Mouse (Mus musculus) cerebellum, adult 9-11 months (tissue): Measurements from ENCODE around the gene Klhdc10.

Experiments used
- DNase-seq: peaks from one replicate; pipeline ENCODE4 v3.0.0; 2022

Gene Klhdc10

DNA sequence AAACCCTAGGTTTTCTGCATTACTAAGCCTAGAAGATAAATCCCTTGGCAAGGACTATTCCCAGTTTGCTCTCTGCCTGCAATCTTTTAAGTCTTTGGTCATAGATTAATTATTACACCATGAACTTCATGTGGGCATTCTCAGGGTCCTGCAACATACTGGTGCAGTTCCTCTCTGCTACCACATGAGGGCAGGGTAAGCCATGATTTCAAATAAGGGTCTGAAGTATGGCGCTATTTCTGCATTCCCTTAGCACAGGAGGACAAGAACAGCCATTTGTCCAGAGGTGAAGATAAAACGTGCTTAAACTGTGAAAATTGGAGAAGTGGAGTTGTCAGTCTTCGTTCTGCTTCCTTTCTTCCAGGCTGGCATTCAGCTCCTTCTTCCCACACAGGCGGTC is 1.8 kb downstream of the Klhdc10 start:
- peak; percentile 77 for DNase-seq

DNA sequence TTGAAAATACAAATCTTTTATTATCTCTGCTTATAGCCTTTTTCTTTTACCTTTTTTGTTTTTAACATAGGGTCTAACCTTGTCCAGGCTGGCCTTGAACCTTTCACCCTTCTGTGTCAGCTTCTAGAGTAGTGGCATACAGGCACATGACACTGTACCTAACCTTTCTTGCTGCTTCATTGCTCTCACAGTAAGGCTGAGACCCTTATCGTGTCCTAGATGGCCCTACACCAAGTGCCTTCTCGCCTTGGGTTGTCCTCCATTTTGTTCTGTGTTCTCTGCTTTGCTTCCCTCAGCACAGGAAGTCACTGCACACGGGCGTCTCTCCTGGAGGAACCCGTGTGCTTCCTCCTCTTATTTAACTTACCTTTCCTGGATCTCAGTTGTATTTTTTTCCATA is 3.0 kb downstream of the Klhdc10 start:
- DNase-seq, result no peak

GRCm38 (mm10) chr6:30408276-30408675 is 6.6 kb downstream of the Klhdc10 start:
- DNase-seq, result no peak

DNA sequence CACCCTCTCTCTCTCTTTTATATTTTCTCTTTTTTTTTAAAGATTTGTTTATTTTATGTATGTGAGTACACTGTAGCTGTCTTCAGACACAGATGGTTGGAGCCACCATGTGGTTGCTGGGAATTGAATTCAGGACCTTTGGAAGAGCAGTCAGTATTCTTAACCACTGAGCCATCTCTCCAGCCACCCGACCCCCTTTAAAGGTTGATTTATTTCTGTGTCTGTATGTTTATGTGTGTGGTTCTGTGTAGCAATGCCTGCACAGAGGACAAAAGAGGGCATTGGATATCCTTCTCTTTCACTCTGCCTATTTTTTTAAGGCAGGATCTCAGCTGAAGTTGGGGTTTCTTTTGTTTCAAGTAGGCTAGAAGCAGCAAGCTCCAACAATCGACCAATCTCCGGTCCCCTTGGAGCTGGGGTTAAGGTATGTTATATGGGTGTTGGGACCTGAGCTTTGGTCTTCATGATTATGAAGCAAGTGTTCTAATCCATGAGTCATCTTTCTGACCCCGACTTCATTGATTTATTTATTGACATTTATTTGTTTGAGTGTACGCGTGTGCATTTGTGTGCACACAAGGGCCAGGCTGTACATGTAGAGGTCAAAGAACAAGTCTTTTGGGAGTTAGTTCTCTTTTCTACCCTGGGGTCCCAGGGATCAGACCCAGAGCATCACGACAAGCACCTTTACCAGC is 7.9 kb downstream of the Klhdc10 start:
- no peak for DNase-seq

DNA sequence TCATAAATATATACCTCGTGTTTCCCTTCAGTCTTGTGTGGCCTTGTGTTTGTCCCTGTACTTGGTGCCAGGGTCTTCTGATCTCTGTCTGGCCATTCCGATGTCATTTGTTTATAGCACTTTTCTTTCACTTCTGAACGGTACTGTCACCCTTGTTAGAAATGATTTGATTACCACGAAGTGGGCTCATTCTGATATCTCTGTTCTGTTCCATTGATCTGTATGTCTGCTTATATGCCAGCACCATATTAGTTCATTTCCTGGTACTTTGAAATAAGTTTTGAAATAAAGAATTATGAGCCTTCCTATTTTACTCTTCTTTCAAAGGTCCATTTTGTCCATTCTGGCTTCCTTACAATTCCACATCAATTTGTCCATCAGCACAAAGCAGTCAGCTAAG is 9.6 kb downstream of the Klhdc10 start:
- DNase-seq, result no peak

GRCm38 (mm10) chr6:30416126-30416525 is 14.5 kb downstream of the Klhdc10 start:
- no peak for DNase-seq

DNA sequence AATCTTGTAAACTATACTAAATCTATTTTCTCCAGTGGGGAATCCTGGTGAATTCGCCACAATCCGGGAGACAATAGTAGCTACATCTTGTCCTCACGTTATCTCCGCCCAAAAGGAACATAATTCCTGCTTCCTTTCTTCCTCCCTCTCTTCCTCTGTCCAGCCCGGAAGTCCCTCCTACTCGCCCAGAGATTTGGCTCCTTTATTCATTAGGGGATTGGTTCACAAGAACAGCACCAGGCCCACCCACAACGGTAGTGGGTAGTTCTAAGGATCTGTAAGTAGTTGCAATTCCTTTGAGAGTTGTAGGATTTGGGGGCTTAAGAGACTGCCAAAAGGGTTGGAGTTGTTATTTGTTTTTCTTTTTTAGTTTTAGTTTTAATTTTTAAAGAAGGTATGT is 15.1 kb downstream of the Klhdc10 start:
- DNase-seq, result no peak

GRCm38 (mm10) chr6:30432461-30433192 is 31.0 kb downstream of the Klhdc10 start:
- peak; percentile 54 for DNase-seq

- no peak for DNase-seq
Measured at GRCm38 (mm10) chr6:30436476-30436875, 34.8 kb downstream of the Klhdc10 start.

- DNase-seq, result no peak
Measured at GRCm38 (mm10) chr6:30437054-30437453, 35.4 kb downstream of the Klhdc10 start.

- no peak for DNase-seq
Measured at GRCm38 (mm10) chr6:30439576-30439975, 37.9 kb downstream of the Klhdc10 start.

- peak; percentile 13 for DNase-seq
Measured at GRCm38 (mm10) chr6:30456991-30457390, 55.3 kb downstream of the Klhdc10 start.

- DNase-seq, result no peak
Measured at GRCm38 (mm10) chr6:30458626-30459025, 57.0 kb downstream of the Klhdc10 start.

DNA sequence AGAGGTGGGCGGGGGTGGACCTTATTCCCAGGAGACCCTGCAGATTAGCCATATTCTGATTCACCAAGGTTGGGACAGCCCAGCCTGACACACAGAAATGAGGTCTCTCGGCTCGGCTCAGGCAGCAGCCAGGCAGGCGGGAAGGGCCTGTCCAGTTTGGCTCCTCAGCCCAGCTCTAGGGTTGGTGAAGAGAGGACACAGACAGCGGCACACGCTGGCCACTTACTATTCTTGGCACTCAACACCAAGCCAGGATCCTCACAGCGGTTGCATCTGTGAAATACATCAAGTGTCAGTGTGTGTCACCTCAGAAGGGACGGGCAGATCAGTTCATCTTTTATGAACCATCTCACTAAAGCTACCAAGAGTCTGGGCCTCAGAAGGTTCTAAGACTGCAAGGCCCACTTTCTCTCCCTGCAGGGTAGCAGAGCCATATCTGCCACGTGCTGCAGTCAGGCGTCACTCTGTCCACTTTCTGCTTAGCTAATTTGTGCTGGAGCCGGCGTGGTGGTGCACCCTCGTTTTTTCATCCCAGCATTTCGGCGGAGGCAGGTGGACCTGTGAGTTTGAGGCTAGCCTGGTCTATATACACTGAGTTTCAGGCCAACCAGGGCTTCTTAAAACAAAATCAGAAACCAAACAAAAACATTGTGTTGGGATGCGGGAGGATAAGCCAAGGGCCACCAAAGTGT is 57.5 kb downstream of the Klhdc10 start:
- peak; percentile 60 for DNase-seq

- peak; percentile 84 for DNase-seq
Measured at GRCm38 (mm10) chr6:30459811-30460749, 58.4 kb downstream of the Klhdc10 start.

DNA sequence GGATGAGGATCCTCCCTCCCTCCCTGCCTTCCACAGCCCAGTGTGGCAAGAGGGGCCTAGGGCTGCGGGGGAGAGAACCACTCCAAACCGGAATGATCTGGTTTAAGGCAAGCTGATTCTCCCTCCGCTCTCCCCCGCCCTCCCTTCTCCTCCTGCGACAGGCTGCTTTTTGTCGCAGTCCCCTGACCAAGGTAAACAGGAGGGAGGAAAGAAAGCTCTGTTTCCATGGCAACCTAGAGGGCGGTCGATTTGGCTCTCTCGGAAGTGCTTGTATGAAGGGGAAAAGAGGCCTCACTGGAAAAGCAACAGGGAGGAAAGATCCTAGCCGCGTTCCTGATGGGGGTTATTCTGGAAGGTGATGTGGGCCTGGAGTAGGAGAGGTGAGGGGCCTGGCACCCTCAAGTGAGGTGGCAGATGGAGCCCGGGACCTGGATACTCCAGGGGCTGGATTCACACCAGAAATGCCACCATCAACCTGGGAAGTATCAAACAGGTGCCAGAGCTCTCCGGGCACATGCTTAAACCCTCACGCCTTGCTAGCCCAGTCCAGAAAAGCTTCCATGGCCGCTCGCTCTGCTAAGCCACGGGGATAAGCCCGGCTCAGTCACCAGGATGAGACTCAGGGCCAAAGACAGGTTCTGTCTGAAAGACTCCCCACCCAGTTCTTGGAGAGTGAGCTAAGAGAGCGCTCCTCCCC is 59.2 kb downstream of the Klhdc10 start:
- DNase-seq, result peak; percentile 97

- peak; percentile 66 for DNase-seq
Measured at GRCm38 (mm10) chr6:30461755-30462344, 60.2 kb downstream of the Klhdc10 start.

- no peak for DNase-seq
Measured at GRCm38 (mm10) chr6:30462822-30463221, 61.2 kb downstream of the Klhdc10 start.

GRCm38 (mm10) chr6:30465586-30465985 is 63.9 kb downstream of the Klhdc10 start:
- peak; percentile 39 for DNase-seq

DNA sequence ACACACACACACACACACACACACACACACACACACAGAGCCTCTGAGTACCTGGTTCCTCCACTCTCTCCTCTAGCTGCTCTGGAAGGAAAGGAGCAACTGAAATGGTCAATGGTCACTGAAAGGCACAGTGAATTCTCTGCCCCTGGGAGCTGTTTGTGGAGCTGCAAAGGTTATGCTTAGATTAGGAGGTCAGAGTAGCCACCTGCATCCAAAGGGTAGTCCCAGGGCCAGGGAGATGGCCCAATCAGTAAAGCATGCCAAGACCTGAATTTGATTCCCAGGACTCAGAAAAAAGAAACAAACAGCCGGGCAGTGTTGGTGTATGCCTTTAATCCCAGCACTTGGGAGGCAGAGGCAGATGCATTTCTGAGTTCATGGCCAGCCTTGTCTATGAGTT is 66.4 kb downstream of the Klhdc10 start:
- DNase-seq, result no peak

GRCm38 (mm10) chr6:30468684-30469083 is 67.0 kb downstream of the Klhdc10 start:
- peak; percentile 79 for DNase-seq

GRCm38 (mm10) chr6:30469370-30469769 is 67.7 kb downstream of the Klhdc10 start:
- peak; percentile 95 for DNase-seq
